Mouse (Mus musculus): ENCODE measurements around the gene Nif3l1. TPM values are rescaled to one million over a fixed set of nuclear protein-coding genes. Genes with fewer than 3 reads are reported as not detected.

The Nif3l1 gene
- polyA plus RNA-seq, 1 experiment from 2014 or later: 40.0 TPM

DNA sequence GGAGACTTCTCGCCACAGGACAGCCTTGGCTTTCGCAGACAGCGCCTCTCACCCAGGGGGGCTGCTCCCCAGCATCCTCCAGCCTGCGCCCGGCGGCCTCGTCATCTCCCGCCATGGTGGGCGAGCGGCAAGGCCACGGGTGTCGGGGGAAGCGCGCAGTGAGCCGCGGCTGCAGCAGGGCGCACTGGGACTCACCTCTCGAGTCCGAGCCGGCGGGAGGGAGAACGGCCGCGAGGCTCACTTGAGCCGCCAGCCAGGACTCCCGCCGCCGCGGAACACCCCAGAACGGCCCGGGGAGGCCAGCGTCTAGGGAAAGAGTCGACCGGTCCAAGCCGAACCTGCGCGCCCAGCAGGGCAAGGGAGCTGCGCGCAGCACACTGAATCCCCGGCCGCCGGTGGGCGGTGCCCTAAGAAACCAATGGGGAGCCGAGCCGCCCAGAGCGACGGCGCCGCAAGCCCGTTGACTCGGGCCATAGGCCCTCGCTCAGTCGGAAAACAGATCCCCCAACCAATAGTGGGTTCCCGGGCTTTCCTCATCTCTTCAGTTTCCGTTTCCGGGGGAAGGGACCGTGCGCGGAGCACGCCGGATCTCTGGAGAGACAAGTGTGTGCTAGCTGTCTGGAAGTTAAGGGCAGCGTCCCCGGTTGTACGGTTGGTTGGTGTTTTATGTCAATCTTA lies 59.8 kb downstream of the Nif3l1 start, which contains the start of gene Orc2:
TSS of gene Orc2 (minus strand) at position 533 of the 678 bp plus-strand sequence.
- Histone ChIP-seq H3K36me3 (peaks cover 10% of the 10 kb centered on the region; the same call in 1 of the 2 replicates), H3K9me3 (peaks cover 15% of the 10 kb centered on the region; the same call in 1 of the 2 replicates), H3K27me3 (replicated peaks) (no peaks in the 10 kb centered on the region), H3K4me3 (replicated peaks) (peak within 1 kb of the TSS; percentile 77), H3K27ac (peak within 1 kb of the TSS; percentile 80; the same call in 1 of the 2 replicates), H3K4me2 (peak within 1 kb of the TSS; percentile 61), H3K4me1 (no peaks in the 10 kb centered on the region), H3K9ac (peak within 1 kb of the TSS; percentile 72)
- peak; percentile 99 for ATAC-seq (ENCODE audit: insufficient read depth, low FRiP score, low read depth)
- WGBS: under 1% methylated on average over 64 of the region's 64 CpGs

DNA sequence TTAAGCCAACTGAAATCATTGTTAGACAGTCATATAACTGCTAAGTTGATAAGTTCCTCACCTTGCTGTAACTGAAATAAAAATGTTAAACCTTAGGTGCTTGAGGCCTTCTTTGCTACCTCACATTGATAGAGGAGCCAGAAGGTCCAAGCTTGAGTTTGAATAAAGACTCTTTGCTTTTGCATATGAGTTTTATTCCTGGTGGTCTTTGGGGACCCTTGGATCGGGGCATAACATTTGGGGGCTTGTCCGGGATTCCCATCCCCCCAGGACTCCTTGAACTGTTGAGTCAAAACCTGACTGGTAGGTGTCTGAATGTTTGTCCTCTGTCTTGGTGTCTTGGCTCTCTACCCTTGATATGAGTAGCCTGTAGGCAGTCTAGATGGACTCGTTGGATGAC lies 62.3 kb downstream of the Nif3l1 start:
- Histone ChIP-seq H3K27me3 (replicated peaks) (no peaks in the 10 kb centered on the region), H3K4me1 (no peaks in the 10 kb centered on the region), H3K4me3 (replicated peaks) (no peak overlapping the region), H3K9ac (no peak overlapping the region), H3K9me3 (peaks cover 15% of the 10 kb centered on the region; the same call in 1 of the 2 replicates), H3K4me2 (no peak overlapping the region), H3K27ac (no peak overlapping the region), H3K36me3 (peaks cover 6% of the 10 kb centered on the region; the same call in 1 of the 2 replicates)
- no peak for ATAC-seq (ENCODE audit: insufficient read depth, low FRiP score, low read depth)
- 95% methylated on average over 3 of the region's 3 CpGs for WGBS

Other genes with a start within 250 kb of the Nif3l1 start
- gene Aox4, start 234.8 kb upstream of the Nif3l1 start, polyA plus RNA-seq (2015; fragmentation: Nextera tagmentation; extraction: Ambion mirVana): 0.13 and 0.18 TPM in 2 replicates
- 0.05 and 0.06 TPM in 2 replicates for gene Aox2, start 166.8 kb upstream of the Nif3l1 start, polyA plus RNA-seq (2015; fragmentation: Nextera tagmentation; extraction: Ambion mirVana)
- 293 and 313 TPM in 2 replicates for gene Bzw1, start 52.3 kb upstream of the Nif3l1 start, polyA plus RNA-seq (2015; fragmentation: Nextera tagmentation; extraction: Ambion mirVana)
- 185 and 188 TPM in 2 replicates for gene Clk1, start 21.1 kb upstream of the Nif3l1 start, polyA plus RNA-seq (2015; fragmentation: Nextera tagmentation; extraction: Ambion mirVana)
- gene Ppil3, start 335 bp downstream of the Nif3l1 start, polyA plus RNA-seq (2015; fragmentation: Nextera tagmentation; extraction: Ambion mirVana): 49.1 and 49.4 TPM in 2 replicates
- gene Orc2, start 60.0 kb downstream of the Nif3l1 start, polyA plus RNA-seq (2015; fragmentation: Nextera tagmentation; extraction: Ambion mirVana): 23.3 and 27.8 TPM in 2 replicates
- 7.0 and 9.0 TPM in 2 replicates for gene Fam126b, start 141.2 kb downstream of the Nif3l1 start, polyA plus RNA-seq (2015; fragmentation: Nextera tagmentation; extraction: Ambion mirVana)
- 178 and 184 TPM in 2 replicates for gene Ndufb3, start 141.2 kb downstream of the Nif3l1 start, polyA plus RNA-seq (2015; fragmentation: Nextera tagmentation; extraction: Ambion mirVana)

Data from stomach, embryonic 15.5 days (tissue).